Mouse (Mus musculus): ENCODE results near the gene Gpcpd1. TPM values are rescaled to one million over a fixed set of nuclear protein-coding genes. Genes with fewer than 3 reads are reported as not detected.

Gene Gpcpd1
- polyA plus RNA-seq, 1 experiment from 2014 or later, result 79.6 TPM

- H3K27ac ChIP-seq (replicated peaks), result no peak overlapping the region
- H3K27me3 ChIP-seq (replicated peaks), result no peaks in the 10 kb centered on the region
- H3K9me3 ChIP-seq (replicated peaks), result no peaks in the 10 kb centered on the region
- H3K4me2 ChIP-seq, result no peak overlapping the region
- ATAC-seq (ENCODE audit: low FRiP score), result no peak
- H3K4me3 ChIP-seq (replicated peaks), result no peak overlapping the region
- peaks cover 52% of the 10 kb centered on the region for H3K36me3 ChIP-seq
- H3K9ac ChIP-seq (replicated peaks), result no peak overlapping the region
- H3K4me1 ChIP-seq, result no peaks in the 10 kb centered on the region
- 91% methylated on average over 6 of the region's 6 CpGs for WGBS
These were observed 17.8 kb downstream of the Gpcpd1 start for GRCm38 (mm10) chr2:132569686-132570085.

- Histone ChIP-seq H3K4me3 (replicated peaks) (no peak overlapping the region), H3K9me3 (replicated peaks) (no peaks in the 10 kb centered on the region), H3K36me3 (peaks cover 63% of the 10 kb centered on the region), H3K9ac (replicated peaks) (no peak overlapping the region), H3K27ac (replicated peaks) (no peak overlapping the region), H3K4me1 (no peaks in the 10 kb centered on the region), H3K27me3 (replicated peaks) (no peaks in the 10 kb centered on the region), H3K4me2 (no peak overlapping the region)
- ATAC-seq (ENCODE audit: low FRiP score), result no peak
- 93% methylated on average over 2 of the region's 2 CpGs for WGBS
These were observed 20.1 kb downstream of the Gpcpd1 start for GRCm38 (mm10) chr2:132567414-132567813.

GRCm38 (mm10) chr2:132561860-132562259 is 25.7 kb downstream of the Gpcpd1 start:
- Histone ChIP-seq H3K9me3 (replicated peaks) (no peaks in the 10 kb centered on the region), H3K27me3 (replicated peaks) (no peaks in the 10 kb centered on the region), H3K4me2 (no peak overlapping the region), H3K9ac (replicated peaks) (no peak overlapping the region), H3K4me3 (replicated peaks) (no peak overlapping the region), H3K4me1 (no peaks in the 10 kb centered on the region), H3K36me3 (peaks cover 29% of the 10 kb centered on the region), H3K27ac (replicated peaks) (no peak overlapping the region)
- ATAC-seq (ENCODE audit: low FRiP score), result no peak
- 98% methylated on average over 4 of the region's 4 CpGs for WGBS

GRCm38 (mm10) chr2:132527864-132528263 is 59.7 kb downstream of the Gpcpd1 start:
- Histone ChIP-seq H3K4me1 (no peaks in the 10 kb centered on the region), H3K9ac (replicated peaks) (no peak overlapping the region), H3K36me3 (peaks cover 26% of the 10 kb centered on the region), H3K4me2 (no peak overlapping the region), H3K27ac (replicated peaks) (no peak overlapping the region), H3K27me3 (replicated peaks) (no peaks in the 10 kb centered on the region), H3K4me3 (replicated peaks) (no peak overlapping the region), H3K9me3 (replicated peaks) (no peaks in the 10 kb centered on the region)
- 79% methylated on average over 1 of the region's 1 CpGs for WGBS
- no peak for ATAC-seq (ENCODE audit: low FRiP score)

DNA sequence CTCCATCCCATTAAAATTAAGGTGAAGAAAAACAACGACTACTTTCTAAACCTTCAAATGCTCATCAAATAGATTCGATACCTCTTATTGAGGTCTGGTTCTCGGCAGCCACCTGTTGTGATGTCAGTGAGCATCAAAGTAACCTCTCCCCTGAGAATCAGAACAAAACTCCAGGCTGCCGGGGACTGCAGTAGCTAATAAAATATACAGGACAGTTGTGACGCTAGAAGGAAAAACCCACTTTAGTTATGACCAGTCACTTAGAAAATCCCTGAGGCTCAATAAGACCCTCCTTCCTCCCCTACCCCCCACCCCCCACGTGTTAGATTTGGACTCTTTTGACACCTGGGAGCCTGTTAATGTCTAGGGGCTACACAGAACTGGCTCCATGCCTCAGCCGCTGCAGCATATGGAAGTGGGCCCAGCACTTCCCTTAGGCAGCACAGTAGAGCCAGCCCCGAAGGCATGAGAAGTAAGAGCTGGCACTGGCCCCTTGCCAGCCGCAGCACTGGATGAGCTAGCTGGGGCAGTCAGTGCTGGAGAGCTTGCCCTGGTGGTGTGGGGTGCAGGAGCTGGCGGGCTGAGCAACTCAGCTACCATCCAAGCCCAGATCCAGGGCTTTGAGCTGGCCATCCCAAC is 60.5 kb downstream of the Gpcpd1 start:
- H3K4me2 ChIP-seq, result no peak overlapping the region
- no peaks in the 10 kb centered on the region for H3K4me1 ChIP-seq
- no peak overlapping the region for H3K9ac ChIP-seq (replicated peaks)
- H3K4me3 ChIP-seq (replicated peaks), result no peak overlapping the region
- peak overlapping the region; percentile 41; the same call in 1 of the 2 replicates for H3K27ac ChIP-seq (replicated peaks)
- 56% methylated on average over 10 of the region's 10 CpGs for WGBS
- no peaks in the 10 kb centered on the region for H3K27me3 ChIP-seq (replicated peaks)
- H3K9me3 ChIP-seq (replicated peaks), result no peaks in the 10 kb centered on the region
- ATAC-seq (ENCODE audit: low FRiP score), result peak; percentile 71; the same call in 1 of the 2 replicates
- H3K36me3 ChIP-seq, result peaks cover 24% of the 10 kb centered on the region

DNA sequence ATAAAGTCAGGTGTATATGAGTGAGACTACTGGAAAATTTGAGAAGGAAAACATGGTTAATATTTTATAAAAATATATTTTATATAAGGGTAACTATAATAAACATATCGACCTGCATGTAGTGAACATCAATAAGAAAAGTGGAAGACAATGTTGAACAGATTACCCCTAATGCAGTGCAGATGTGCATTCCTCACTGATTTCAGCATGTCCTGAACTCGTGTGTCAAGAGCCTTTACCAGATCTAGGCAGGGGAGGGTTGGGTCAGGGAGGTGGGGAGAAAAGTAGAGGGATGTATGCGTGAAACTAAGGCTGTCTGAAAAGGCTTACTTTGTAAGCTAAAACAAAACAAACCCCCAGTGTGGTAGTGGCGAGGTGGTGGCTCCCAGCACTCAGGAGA is 61.4 kb downstream of the Gpcpd1 start:
- H3K4me1 ChIP-seq, result no peaks in the 10 kb centered on the region
- H3K4me2 ChIP-seq, result no peak overlapping the region
- H3K27me3 ChIP-seq (replicated peaks), result no peaks in the 10 kb centered on the region
- no peak overlapping the region for H3K27ac ChIP-seq (replicated peaks)
- H3K9ac ChIP-seq (replicated peaks), result no peak overlapping the region
- no peak for ATAC-seq (ENCODE audit: low FRiP score)
- 75% methylated on average over 4 of the region's 4 CpGs for WGBS
- no peak overlapping the region for H3K4me3 ChIP-seq (replicated peaks)
- H3K9me3 ChIP-seq (replicated peaks), result no peaks in the 10 kb centered on the region
- peaks cover 16% of the 10 kb centered on the region for H3K36me3 ChIP-seq

GRCm38 (mm10) chr2:132518021-132518901 is 69.3 kb downstream of the Gpcpd1 start:
- Histone ChIP-seq H3K27ac (replicated peaks) (no peak overlapping the region), H3K9me3 (replicated peaks) (no peaks in the 10 kb centered on the region), H3K9ac (replicated peaks) (no peak overlapping the region), H3K27me3 (replicated peaks) (no peaks in the 10 kb centered on the region), H3K4me1 (no peaks in the 10 kb centered on the region), H3K4me3 (replicated peaks) (no peak overlapping the region), H3K36me3 (no peaks in the 10 kb centered on the region), H3K4me2 (no peak overlapping the region)
- 75% methylated on average over 18 of the region's 18 CpGs for WGBS
- no peak for ATAC-seq (ENCODE audit: low FRiP score)

DNA sequence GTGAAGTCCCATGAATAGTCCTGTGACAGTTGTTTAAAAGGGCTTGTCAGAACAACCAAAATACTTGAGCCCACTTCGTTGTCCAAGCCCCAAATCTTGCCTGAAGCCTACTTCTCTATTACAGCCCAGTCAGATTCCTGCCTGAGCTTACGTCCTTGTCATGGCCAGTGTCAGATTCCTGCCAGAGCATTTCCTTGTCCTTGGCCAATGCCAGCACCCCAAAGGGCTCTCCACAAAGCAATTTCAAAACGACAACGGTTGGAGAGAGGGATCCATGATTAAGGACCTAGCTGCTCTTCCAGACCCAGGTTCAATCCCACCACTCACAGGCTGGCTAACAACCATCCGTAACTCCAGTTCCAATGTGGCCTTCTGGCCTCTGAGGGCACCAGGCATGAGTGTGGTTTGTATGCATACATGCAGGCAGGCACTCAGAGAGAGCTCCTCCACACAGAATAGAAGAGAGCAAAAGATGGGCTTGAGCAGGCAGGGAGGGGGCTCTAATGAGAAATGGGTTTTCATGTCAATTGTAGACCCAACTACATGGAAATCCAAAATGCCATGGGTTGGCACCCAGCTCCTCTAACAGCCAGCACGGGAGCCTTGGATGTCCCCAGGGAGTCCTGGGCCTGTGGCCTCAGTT is 70.2 kb downstream of the Gpcpd1 start:
- Histone ChIP-seq H3K27me3 (replicated peaks) (no peaks in the 10 kb centered on the region), H3K4me2 (no peak overlapping the region), H3K4me3 (replicated peaks) (no peak overlapping the region), H3K9ac (replicated peaks) (no peak overlapping the region), H3K9me3 (replicated peaks) (no peaks in the 10 kb centered on the region), H3K27ac (replicated peaks) (no peak overlapping the region), H3K4me1 (no peaks in the 10 kb centered on the region), H3K36me3 (no peaks in the 10 kb centered on the region)
- WGBS, result 78% methylated on average over 6 of the region's 6 CpGs
- ATAC-seq (ENCODE audit: low FRiP score), result no peak

DNA sequence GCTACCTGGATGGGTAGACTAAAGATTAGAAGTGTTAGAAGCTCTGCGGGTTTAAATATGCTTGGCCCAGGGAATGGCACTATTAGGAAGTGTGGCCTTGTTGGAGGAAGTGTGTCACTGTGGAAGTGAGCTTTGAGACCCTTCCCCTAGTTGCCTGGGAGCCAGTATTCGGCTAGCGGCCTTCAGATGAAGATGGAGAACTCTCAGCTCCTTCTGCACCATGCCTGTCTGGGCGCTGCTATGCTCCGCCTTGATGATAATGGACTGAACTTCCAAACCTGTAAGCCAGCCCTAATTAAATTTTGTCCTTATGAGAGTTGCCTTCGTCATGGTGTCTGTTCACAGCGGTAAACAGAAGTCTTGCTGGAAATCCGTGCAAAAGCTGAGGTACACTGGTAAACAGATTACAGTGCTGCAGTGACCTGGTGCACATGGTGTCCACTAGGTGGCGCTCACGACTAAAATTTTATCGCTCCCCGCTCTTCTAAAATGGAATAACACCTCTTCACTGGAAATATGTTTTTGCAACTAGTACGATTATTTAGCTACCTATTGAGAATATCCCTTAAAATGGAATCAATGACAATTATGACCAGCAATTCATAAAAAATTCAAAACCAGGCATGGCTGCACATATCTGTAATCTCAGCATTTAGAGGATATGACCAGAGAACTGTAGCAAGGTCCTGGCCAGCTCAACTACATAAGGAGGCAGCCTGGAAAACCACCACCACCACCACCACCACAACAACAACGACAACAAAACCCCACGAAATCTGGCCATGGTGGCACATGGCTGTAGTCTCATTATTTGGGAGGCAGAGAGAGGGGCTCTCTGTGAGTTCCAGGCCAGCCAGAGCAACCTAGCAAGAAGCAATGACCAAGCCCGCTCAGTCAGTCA is 71.1 kb downstream of the Gpcpd1 start:
- Histone ChIP-seq H3K27me3 (replicated peaks) (no peaks in the 10 kb centered on the region), H3K4me2 (no peak overlapping the region), H3K9me3 (replicated peaks) (no peaks in the 10 kb centered on the region), H3K4me1 (no peaks in the 10 kb centered on the region), H3K36me3 (no peaks in the 10 kb centered on the region), H3K27ac (replicated peaks) (no peak overlapping the region), H3K9ac (replicated peaks) (no peak overlapping the region), H3K4me3 (replicated peaks) (no peak overlapping the region)
- ATAC-seq (ENCODE audit: low FRiP score), result peak; percentile 84; the same call in 1 of the 2 replicates
- WGBS, result 32% methylated on average over 16 of the region's 16 CpGs

DNA sequence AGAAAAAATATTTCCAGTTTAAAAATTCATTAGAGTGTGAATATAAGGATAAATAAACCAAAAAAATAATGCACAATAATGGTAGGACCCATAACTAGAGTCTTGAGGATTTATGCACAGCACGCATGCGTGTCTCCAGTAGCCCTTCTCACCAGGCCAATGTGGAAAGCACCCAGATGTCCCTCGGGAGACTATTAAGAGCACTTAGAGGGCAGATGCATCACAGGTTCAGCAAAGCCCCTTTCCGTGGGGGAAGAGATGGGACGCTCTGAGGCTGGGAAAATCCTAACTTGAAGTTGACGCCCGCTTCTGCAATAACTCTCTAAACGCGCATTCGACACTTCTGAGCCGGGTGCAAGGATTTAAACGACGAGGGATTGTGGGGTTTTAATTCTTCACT is 71.9 kb downstream of the Gpcpd1 start:
- Histone ChIP-seq H3K27ac (replicated peaks) (no peak overlapping the region), H3K27me3 (replicated peaks) (no peaks in the 10 kb centered on the region), H3K36me3 (no peaks in the 10 kb centered on the region), H3K9me3 (replicated peaks) (no peaks in the 10 kb centered on the region), H3K9ac (replicated peaks) (no peak overlapping the region), H3K4me2 (no peak overlapping the region), H3K4me1 (no peaks in the 10 kb centered on the region), H3K4me3 (replicated peaks) (no peak overlapping the region)
- WGBS, result 90% methylated on average over 13 of the region's 13 CpGs
- no peak for ATAC-seq (ENCODE audit: low FRiP score)

DNA sequence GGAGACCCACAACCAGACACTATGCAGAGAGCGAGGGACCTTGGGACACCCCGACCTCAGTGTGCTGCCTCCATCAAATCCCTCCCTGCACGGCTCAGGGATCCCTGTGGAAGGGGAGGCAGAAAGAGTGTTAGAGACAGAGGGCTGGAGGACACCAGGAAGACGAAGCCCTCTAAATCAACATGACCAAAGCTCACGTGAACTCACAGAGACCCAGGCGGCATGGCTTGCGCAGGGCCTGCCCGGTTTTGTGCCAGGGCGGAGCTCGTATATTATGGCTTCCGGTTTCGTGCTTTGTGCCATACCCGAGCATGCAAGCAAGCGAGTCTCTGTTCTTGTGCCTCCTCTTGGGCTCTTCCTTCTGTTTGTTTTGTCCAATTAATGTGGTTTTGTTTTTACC is 72.5 kb downstream of the Gpcpd1 start:
- Histone ChIP-seq H3K4me1 (no peaks in the 10 kb centered on the region), H3K4me2 (no peak overlapping the region), H3K9me3 (replicated peaks) (no peaks in the 10 kb centered on the region), H3K27ac (replicated peaks) (no peak overlapping the region), H3K36me3 (no peaks in the 10 kb centered on the region), H3K9ac (replicated peaks) (no peak overlapping the region), H3K27me3 (replicated peaks) (no peaks in the 10 kb centered on the region), H3K4me3 (replicated peaks) (no peak overlapping the region)
- no peak for ATAC-seq (ENCODE audit: low FRiP score)
- 88% methylated on average over 14 of the region's 14 CpGs for WGBS

All from neural tube, embryonic 15.5 days (tissue).